Mouse (Mus musculus) cortical plate, adult 2 months (tissue): Measurements from ENCODE around the gene Ebf4.

Experiments used
- CTCF ChIP-seq: fragments of 200-500 bp; IDR thresholded peaks from 2 replicates; pipeline ENCODE4 v1.5.1; 2011; ENCODE audit warnings: mild to moderate bottlenecking, control low read depth, low read length; ENCODE audit not compliant: insufficient read depth; ENCODE audit errors: extremely low read depth
- POLR2A ChIP-seq: fragments of 200-500 bp; IDR thresholded peaks from 2 replicates; pipeline ENCODE4 v1.6.1; 2011; ENCODE audit warnings: mild to moderate bottlenecking, low read length, control low read depth; ENCODE audit not compliant: insufficient read depth; ENCODE audit errors: extremely low read depth

DNA sequence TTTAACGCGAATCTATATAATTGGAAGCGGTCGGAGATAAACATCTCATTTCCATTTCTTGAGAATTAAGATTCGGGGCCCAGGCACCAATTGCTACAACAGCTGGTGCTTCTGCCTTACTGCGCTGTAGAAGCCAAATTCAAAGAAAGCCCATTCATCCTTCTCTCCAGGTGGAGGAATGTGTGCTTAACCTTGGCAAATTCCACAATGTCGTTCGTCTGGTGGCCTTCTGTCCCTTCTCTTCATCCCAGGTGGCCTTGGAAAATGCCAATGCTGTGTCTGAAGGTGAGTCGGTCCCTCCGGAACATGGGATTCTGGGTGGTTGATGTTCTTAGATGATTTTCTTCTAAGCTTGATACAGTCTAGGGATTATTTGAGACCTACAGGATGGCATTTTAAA is 20.1 kb upstream of the Ebf4 start:
- TF ChIP-seq CTCF (no peak), POLR2A (no peak)
